Mouse (Mus musculus): ENCODE results near the gene Atr. TPM values are rescaled to one million over a fixed set of nuclear protein-coding genes. Genes with fewer than 3 reads are reported as not detected.
A peak's percentile ranks its signal among the peaks of the same experiment; 100 is the strongest.
"Not testable (repeated sequence)": the region's sequence is repeated elsewhere in the genome, so short reads cannot be mapped to it uniquely, and the experiment has no call there.

The Atr gene
- total and polyA plus RNA-seq, 3 experiments: 2.0 to 7.5 (median 7.2) TPM

DNA sequence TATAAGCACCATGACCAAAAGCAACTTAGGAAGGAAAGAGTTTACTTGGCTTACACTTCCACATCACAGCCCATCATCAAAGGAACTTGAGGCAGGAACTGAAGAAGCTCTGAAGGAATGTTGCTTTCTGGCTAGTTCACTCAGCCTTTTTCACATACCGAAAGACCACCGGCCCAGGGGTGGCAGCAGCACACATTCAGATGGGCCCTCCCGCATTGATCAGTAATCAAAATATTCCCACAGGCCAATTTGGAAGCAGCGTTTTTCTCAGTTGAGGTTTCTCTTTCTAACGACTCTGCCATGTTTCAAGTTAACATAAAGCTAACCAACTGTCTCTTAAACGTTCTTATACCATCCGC is 96.8 kb downstream of the Atr start:
- no peaks in the 10 kb centered on the region for H3K36me3 ChIP-seq (ENCODE audit: control insufficient read depth, insufficient read depth, low read length)
- TF ChIP-seq CTCF (IDR thresholded peaks at IDR 0.05): no peak
- no peak for TF ChIP-seq POLR2A (IDR thresholded peaks at IDR 0.05; ENCODE audit: insufficient read depth, low read depth, low read length)
- TF ChIP-seq EP300 (IDR thresholded peaks at IDR 0.05; ENCODE audit: insufficient read depth, low read depth, low read length): no peak
- no peaks in the 10 kb centered on the region; the same call in 1 of the 2 replicates for H3K4me1 ChIP-seq (ENCODE audit: control insufficient read depth, insufficient read depth, low read length)
- WGBS: 0% methylated on average over 7 of the region's 7 CpGs
- intact Hi-C loops (cut with DNase I): loop anchor here (2.0 to 10.0 kb wide), 5 partner anchors 95 to 521 kb away; partner anchors contain the start of genes Gk5, Rnf7, Tfdp2 and Trpc1
- peak overlapping the region; percentile 91 for H3K4me3 ChIP-seq
- H3K79me2 ChIP-seq (replicated peaks; ENCODE audit: control insufficient read depth, insufficient read depth, low read length): peaks cover 9% of the 10 kb centered on the region
- H3K9ac ChIP-seq (ENCODE audit: low read depth, low read length): peak overlapping the region; percentile 83
- H3K27ac ChIP-seq: peak overlapping the region; percentile 87
- no peaks in the 10 kb centered on the region for H3K27me3 ChIP-seq (ENCODE audit: control insufficient read depth, insufficient read depth, low read length)
- no peak for DNase-seq

GRCm38 (mm10) chr9:95954585-95955461 is 97.4 kb downstream of the Atr start, which contains the start of gene Xrn1:
Gene Xrn1, plus strand, starts transcription at chr9:95954760.
- intact Hi-C loops (cut with DNase I): loop anchor here (2.0 to 10.0 kb wide), 6 partner anchors 96 to 520 kb away; partner anchors contain the start of genes Gk5, Rnf7, Tfdp2 and Trpc1
- under 1% methylated on average over 57 of the region's 57 CpGs for WGBS
- Histone ChIP-seq H3K27ac (peak within 1 kb of the TSS; percentile 87), H3K4me3 (peak within 1 kb of the TSS; percentile 91), H3K9ac (ENCODE audit: low read depth, low read length) (peak within 1 kb of the TSS; percentile 94), H3K36me3 (ENCODE audit: control insufficient read depth, insufficient read depth, low read length) (peaks cover 2% of the 10 kb centered on the region), H3K79me2 (replicated peaks; ENCODE audit: control insufficient read depth, insufficient read depth, low read length) (peaks cover 9% of the 10 kb centered on the region), H3K4me1 (ENCODE audit: control insufficient read depth, insufficient read depth, low read length) (no peaks in the 10 kb centered on the region; the same call in none of the 2 replicates), H3K27me3 (ENCODE audit: control insufficient read depth, insufficient read depth, low read length) (no peaks in the 10 kb centered on the region)
- peak; percentile 70; the same call in 1 of the 2 replicates for TF ChIP-seq EP300 (IDR thresholded peaks at IDR 0.05; ENCODE audit: insufficient read depth, low read depth, low read length)
- no peak for TF ChIP-seq CTCF (IDR thresholded peaks at IDR 0.05)
- TF ChIP-seq POLR2A (IDR thresholded peaks at IDR 0.05; ENCODE audit: insufficient read depth, low read depth, low read length): peak; percentile 78
- DNase-seq: peak; percentile 94

DNA sequence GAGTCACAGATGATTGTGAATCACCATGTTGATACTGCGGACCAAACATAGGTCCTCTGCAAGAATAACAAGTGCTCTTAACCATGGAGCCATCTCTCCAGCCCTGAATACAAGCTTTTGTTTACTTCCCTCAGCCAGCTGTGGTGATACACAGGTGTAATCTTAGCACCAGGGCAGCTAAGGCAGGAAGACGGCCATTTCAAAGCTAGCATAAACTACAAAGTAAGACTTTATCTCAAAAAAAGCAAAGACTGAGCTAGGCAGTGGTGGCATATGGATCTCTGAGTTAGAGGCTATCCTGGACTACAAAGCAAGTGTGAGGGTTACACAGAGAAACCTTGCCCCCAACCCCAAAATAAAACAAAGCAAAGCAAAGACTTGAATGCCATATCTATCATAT is 100.2 kb downstream of the Atr start:
- no peak for TF ChIP-seq EP300 (IDR thresholded peaks at IDR 0.05; ENCODE audit: insufficient read depth, low read depth, low read length)
- TF ChIP-seq CTCF (IDR thresholded peaks at IDR 0.05): no peak
- no peak for TF ChIP-seq POLR2A (IDR thresholded peaks at IDR 0.05; ENCODE audit: insufficient read depth, low read depth, low read length)
- Histone ChIP-seq H3K79me2 (replicated peaks; ENCODE audit: control insufficient read depth, insufficient read depth, low read length) (peaks cover 9% of the 10 kb centered on the region), H3K27ac (no peak overlapping the region), H3K9ac (ENCODE audit: low read depth, low read length) (no peak overlapping the region), H3K4me3 (no peak overlapping the region), H3K27me3 (ENCODE audit: control insufficient read depth, insufficient read depth, low read length) (no peaks in the 10 kb centered on the region), H3K36me3 (ENCODE audit: control insufficient read depth, insufficient read depth, low read length) (peaks cover 2% of the 10 kb centered on the region), H3K4me1 (ENCODE audit: control insufficient read depth, insufficient read depth, low read length) (no peaks in the 10 kb centered on the region; the same call in none of the 2 replicates)
- 87% methylated on average over 2 of the region's 2 CpGs for WGBS
- intact Hi-C loops (cut with DNase I): loop anchor here (5.0 to 10.0 kb wide), 3 partner anchors 237 to 517 kb away; partner anchors contain the start of genes Rnf7, Tfdp2 and U2surp
- DNase-seq: no peak

GRCm38 (mm10) chr9:95958041-95958730 is 100.8 kb downstream of the Atr start:
- Histone ChIP-seq H3K79me2 (replicated peaks; ENCODE audit: control insufficient read depth, insufficient read depth, low read length) (peaks cover 9% of the 10 kb centered on the region), H3K9ac (ENCODE audit: low read depth, low read length) (no peak overlapping the region), H3K4me1 (ENCODE audit: control insufficient read depth, insufficient read depth, low read length) (no peaks in the 10 kb centered on the region; the same call in none of the 2 replicates), H3K36me3 (ENCODE audit: control insufficient read depth, insufficient read depth, low read length) (peaks cover 2% of the 10 kb centered on the region), H3K27ac (no peak overlapping the region), H3K27me3 (ENCODE audit: control insufficient read depth, insufficient read depth, low read length) (no peaks in the 10 kb centered on the region), H3K4me3 (no peak overlapping the region)
- WGBS: 89% methylated on average over 7 of the region's 7 CpGs
- intact Hi-C loops (cut with DNase I): loop anchor here (5.0 to 10.0 kb wide), 3 partner anchors 237 to 517 kb away; partner anchors contain the start of genes Rnf7, Tfdp2 and U2surp
- no peak for DNase-seq
- no peak for TF ChIP-seq EP300 (IDR thresholded peaks at IDR 0.05; ENCODE audit: insufficient read depth, low read depth, low read length)
- TF ChIP-seq POLR2A (IDR thresholded peaks at IDR 0.05; ENCODE audit: insufficient read depth, low read depth, low read length): no peak
- no peak for TF ChIP-seq CTCF (IDR thresholded peaks at IDR 0.05)

- H3K9ac ChIP-seq (ENCODE audit: low read depth, low read length); H3K79me2 ChIP-seq (replicated peaks; ENCODE audit: control insufficient read depth, insufficient read depth, low read length); H3K27me3 ChIP-seq (ENCODE audit: control insufficient read depth, insufficient read depth, low read length); H3K36me3 ChIP-seq (ENCODE audit: control insufficient read depth, insufficient read depth, low read length); H3K27ac ChIP-seq; DNase-seq; H3K4me3 ChIP-seq; H3K4me1 ChIP-seq (ENCODE audit: control insufficient read depth, insufficient read depth, low read length): not testable (repeated sequence)
- WGBS: 95% methylated on average over 2 of the region's 2 CpGs
- intact Hi-C loops (cut with DNase I): loop anchor here (5.0 to 10.0 kb wide), 3 partner anchors 236 to 516 kb away; partner anchors contain the start of genes Rnf7, Tfdp2 and U2surp
These were observed 101.3 kb downstream of the Atr start for GRCm38 (mm10) chr9:95958731-95959105.

Measured in heart, adult 2 months (tissue).